Mouse (Mus musculus) mouse embryonic stem cell (cell line): Measurements from ENCODE around the gene Wbp4.
"Not testable (repeated sequence)": the region's sequence is repeated elsewhere in the genome, so short reads cannot be mapped to it uniquely, and the experiment has no call there.

Experiments
- in situ Hi-C, 2 experiments: fragments of 300-500 bp; cut with MboI; formaldehyde crosslinking; loops; 1 replicate in 1 of 2; 3 replicates in 1 of 2; pipeline ENCODE4 v1.14.3; 2019 to 2020; ENCODE audit warnings: low sequenced_read_pairs in 2 of 2, low pct_unique_long_range_greater_than_20kb in 1 of 2, mixed read lengths in 1 of 2; ENCODE audit not compliant: unreplicated experiment in 1 of 2

Gene Wbp4

GRCm38 (mm10) chr14:79480624-79481338, 539 bp downstream of the Wbp4 start, which contains the start of gene Elf1:
TSS of gene Elf1 (plus strand) at chr14:79481194.
- in situ Hi-C loops: no loop called here

GRCm38 (mm10) chr14:79473384-79473783, 7.9 kb downstream of the Wbp4 start:
- in situ Hi-C loops: no loop called here

GRCm38 (mm10) chr14:79467621-79468020, 13.7 kb downstream of the Wbp4 start:
- in situ Hi-C loops: loop anchor here in 1 of 2 experiments (10.0 kb wide), 1 partner anchor 73 kb away; the partner anchor contains the start of genes Mtrf1 and Naa16

- in situ Hi-C loops: loop anchor here in 1 of 2 experiments (10.0 kb wide), 1 partner anchor 71 kb away; the partner anchor contains the start of genes Mtrf1 and Naa16
Measured at GRCm38 (mm10) chr14:79465623-79466022, 15.7 kb downstream of the Wbp4 start.

GRCm38 (mm10) chr14:79460988-79461387, 20.3 kb downstream of the Wbp4 start:
- in situ Hi-C loops: loop anchor here (5.0 to 10.0 kb wide), 2 partner anchors 64 to 66 kb away; partner anchors contain the start of genes Mtrf1 (in 2 of the 2) and Naa16 (in 1 of the 2)

- in situ Hi-C loops: loop anchor here (5.0 to 10.0 kb wide), 2 partner anchors 63 to 66 kb away; partner anchors contain the start of genes Mtrf1 (in 2 of the 2) and Naa16 (in 1 of the 2)
Measured at GRCm38 (mm10) chr14:79460401-79460800, 20.9 kb downstream of the Wbp4 start.

GRCm38 (mm10) chr14:79452591-79452934, 28.8 kb downstream of the Wbp4 start:
- in situ Hi-C loops: not testable (repeated sequence)

- in situ Hi-C loops: not testable (repeated sequence)
Measured at GRCm38 (mm10) chr14:79451681-79452590, 29.4 kb downstream of the Wbp4 start, which contains the start of gene Kbtbd6. TSS of gene Kbtbd6 (plus strand) at chr14:79451835.

GRCm38 (mm10) chr14:79445055-79445620, 36.2 kb downstream of the Wbp4 start:
- in situ Hi-C loops: no loop called here

- in situ Hi-C loops: no loop called here
Measured at GRCm38 (mm10) chr14:79444601-79445000, 36.7 kb downstream of the Wbp4 start.

- in situ Hi-C loops: no loop called here
Measured at GRCm38 (mm10) chr14:79441441-79441840, 39.9 kb downstream of the Wbp4 start.

GRCm38 (mm10) chr14:79440655-79441054, 40.7 kb downstream of the Wbp4 start:
- in situ Hi-C loops: no loop called here

- in situ Hi-C loops: no loop called here
Measured at GRCm38 (mm10) chr14:79434068-79434467, 47.3 kb downstream of the Wbp4 start.

GRCm38 (mm10) chr14:79426730-79427365, 54.5 kb downstream of the Wbp4 start:
- in situ Hi-C loops: not testable (repeated sequence)

- in situ Hi-C loops: no loop called here
Measured at GRCm38 (mm10) chr14:79425979-79426729, 55.2 kb downstream of the Wbp4 start, which contains the start of gene Kbtbd7. TSS of gene Kbtbd7 (plus strand) at chr14:79426511.

GRCm38 (mm10) chr14:79420083-79420685, 61.1 kb downstream of the Wbp4 start:
- in situ Hi-C loops: no loop called here

- in situ Hi-C loops: no loop called here
Measured at GRCm38 (mm10) chr14:79413121-79413520, 68.2 kb downstream of the Wbp4 start.
